Mouse (Mus musculus) C2C12 (cell line): ENCODE measurements at regions not wholly inside any gene's neighbourhood (a gene's known extent, or its start where the extent isn't known, plus 50 kb on each side); places are given as distances from the start of the nearest gene placed in this dataset.

ENCODE experiments used
- H3K27me3 ChIP-seq: one replicate; pipeline ENCODE4 v1.6.1; 2011; ENCODE audit not compliant: control insufficient read depth, insufficient read depth, insufficient read length
- H3K36me3 ChIP-seq: one replicate; pipeline ENCODE4 v1.6.1; 2011; ENCODE audit not compliant: control insufficient read depth, insufficient read depth
- H3K4me3 ChIP-seq: one replicate; pipeline ENCODE4 v1.5.1; 2011; ENCODE audit warnings: mild to moderate bottlenecking, control low read depth; ENCODE audit not compliant: poor library complexity, insufficient read depth, severe bottlenecking
- H3K79me2 ChIP-seq: one replicate; pipeline ENCODE4 v1.6.1; 2011; ENCODE audit not compliant: control insufficient read depth, insufficient read depth
- H3K79me3 ChIP-seq: one replicate; pipeline ENCODE4 v1.6.1; 2011; ENCODE audit warnings: low read depth, control low read depth
- H3ac ChIP-seq: one replicate; pipeline ENCODE3; 2011; ENCODE audit warnings: low read depth; ENCODE audit not compliant: control insufficient read depth, insufficient read length
- CEBPB ChIP-seq: IDR thresholded peaks from one replicate; pipeline ENCODE4 v1.6.1; 2011; ENCODE audit warnings: low read depth, mild to moderate bottlenecking, control low read depth, moderate library complexity
- CTCF ChIP-seq: IDR thresholded peaks from one replicate; pipeline ENCODE4 v1.5.1; 2011; ENCODE audit not compliant: control insufficient read depth, insufficient read depth, insufficient read length
- FOSL1 ChIP-seq: IDR thresholded peaks from one replicate; pipeline ENCODE4 v1.8.0; 2011; ENCODE audit warnings: mild to moderate bottlenecking, low read length; ENCODE audit not compliant: poor library complexity, insufficient read depth, severe bottlenecking
- MAX ChIP-seq: IDR thresholded peaks from one replicate; pipeline ENCODE4 v1.6.1; 2011; ENCODE audit warnings: mild to moderate bottlenecking, control low read depth
- MYOD1 ChIP-seq: IDR thresholded peaks from one replicate; pipeline ENCODE4 v1.6.1; 2011; ENCODE audit warnings: low read depth; ENCODE audit not compliant: control insufficient read depth, insufficient read length
- MYOG ChIP-seq: IDR thresholded peaks from one replicate; pipeline ENCODE4 v1.6.1; 2011; ENCODE audit not compliant: control insufficient read depth, insufficient read length; ENCODE audit errors: extremely low read depth
- USF1 ChIP-seq: IDR thresholded peaks from one replicate; pipeline ENCODE4 v1.6.1; 2011; ENCODE audit warnings: low read depth, mild to moderate bottlenecking, control low read depth, moderate library complexity

DNA sequence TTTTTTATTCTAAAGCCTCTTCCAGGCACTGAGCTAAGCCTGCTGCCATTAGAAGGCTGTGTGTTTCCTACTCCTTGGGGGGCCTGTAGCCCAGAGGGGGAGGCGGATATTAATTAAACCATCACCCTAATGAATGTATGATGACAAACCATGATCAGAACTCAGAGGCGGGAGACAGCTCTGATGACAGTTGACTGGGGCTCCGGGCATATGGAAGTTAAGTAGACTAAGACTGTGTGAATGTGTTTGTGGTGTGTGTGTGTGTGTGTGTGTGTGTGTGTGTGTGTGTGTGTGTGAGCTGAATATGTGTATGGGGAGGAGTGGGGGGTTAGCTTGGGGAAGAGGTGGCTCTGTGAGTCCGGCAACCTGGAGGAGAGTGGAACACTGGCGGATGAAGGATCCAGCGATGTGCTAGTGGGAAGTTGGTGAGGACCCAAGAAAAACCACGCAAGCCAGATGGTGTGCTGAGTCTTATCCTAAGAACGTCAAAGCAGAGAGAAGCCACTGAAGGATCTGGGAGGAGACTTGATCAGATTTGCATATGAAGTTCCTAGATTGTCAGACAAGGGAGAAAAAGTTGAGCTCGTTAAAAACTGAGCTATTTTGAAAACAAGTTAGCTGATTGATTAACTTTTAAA is 256.7 kb downstream of the Lmx1a start:
- Histone ChIP-seq H3K27me3 (no peaks in the 10 kb centered on the region), H3ac (no peak overlapping the region), H3K36me3 (no peaks in the 10 kb centered on the region), H3K4me3 (no peak overlapping the region), H3K79me2 (no peaks in the 10 kb centered on the region), H3K79me3 (no peaks in the 10 kb centered on the region)
- TF ChIP-seq FOSL1: no peak
- TF ChIP-seq MYOD1: no peak
- no peak for TF ChIP-seq USF1
- TF ChIP-seq CEBPB: no peak
- no peak for TF ChIP-seq CTCF
- no peak for TF ChIP-seq MYOG
- no peak for TF ChIP-seq MAX

DNA sequence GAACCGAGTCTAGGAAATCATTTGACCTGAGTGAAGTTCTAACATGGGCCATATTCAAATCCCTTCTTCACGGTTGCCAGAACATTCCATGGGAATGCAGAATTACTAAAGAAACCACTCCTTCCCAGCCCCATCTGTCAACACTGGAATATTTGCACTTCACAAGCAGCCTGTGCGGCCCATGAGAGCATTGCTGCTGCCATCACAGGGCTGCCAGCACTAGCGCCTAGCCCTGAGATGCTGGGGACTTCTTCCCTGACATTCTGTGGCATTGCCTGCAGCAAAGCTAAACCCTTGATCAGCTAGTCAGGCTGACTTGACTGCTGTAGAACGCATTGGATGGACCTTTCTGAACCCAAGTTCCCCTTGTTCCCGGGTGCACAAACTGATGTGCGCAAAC is 258.8 kb downstream of the Lmx1a start:
- no peaks in the 10 kb centered on the region for H3K27me3 ChIP-seq
- H3K79me2 ChIP-seq: no peaks in the 10 kb centered on the region
- no peaks in the 10 kb centered on the region for H3K36me3 ChIP-seq
- no peak overlapping the region for H3K4me3 ChIP-seq
- no peak for TF ChIP-seq FOSL1
- no peak for TF ChIP-seq CEBPB
- no peak for TF ChIP-seq MAX
- TF ChIP-seq USF1: no peak
- no peak for TF ChIP-seq MYOG
- TF ChIP-seq MYOD1: no peak
- TF ChIP-seq CTCF: no peak
- no peak overlapping the region for H3ac ChIP-seq
- H3K79me3 ChIP-seq: no peaks in the 10 kb centered on the region

DNA sequence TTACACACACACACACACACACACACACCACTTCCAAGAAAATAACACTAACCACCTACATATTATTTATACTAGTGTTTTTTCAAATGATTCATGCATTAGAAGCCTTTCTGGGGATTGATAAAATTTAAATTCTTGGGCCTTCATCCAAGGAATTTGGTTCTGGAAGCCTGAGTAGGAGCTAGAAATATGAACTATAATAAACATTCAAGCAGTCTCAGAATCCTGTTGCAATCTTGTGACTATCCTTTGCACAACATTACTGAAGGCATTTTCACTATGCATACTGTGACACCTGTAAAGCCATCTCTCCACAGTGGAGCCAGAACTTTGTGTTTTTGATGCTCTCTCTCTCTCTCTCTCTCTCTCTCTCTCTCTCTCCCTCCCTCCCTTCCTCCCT is 262.7 kb downstream of the Lmx1a start:
- Histone ChIP-seq H3K36me3 (no peaks in the 10 kb centered on the region), H3K79me3 (no peaks in the 10 kb centered on the region), H3K4me3 (no peak overlapping the region), H3ac (no peak overlapping the region), H3K79me2 (no peaks in the 10 kb centered on the region), H3K27me3 (no peaks in the 10 kb centered on the region)
- TF ChIP-seq CTCF: no peak

DNA sequence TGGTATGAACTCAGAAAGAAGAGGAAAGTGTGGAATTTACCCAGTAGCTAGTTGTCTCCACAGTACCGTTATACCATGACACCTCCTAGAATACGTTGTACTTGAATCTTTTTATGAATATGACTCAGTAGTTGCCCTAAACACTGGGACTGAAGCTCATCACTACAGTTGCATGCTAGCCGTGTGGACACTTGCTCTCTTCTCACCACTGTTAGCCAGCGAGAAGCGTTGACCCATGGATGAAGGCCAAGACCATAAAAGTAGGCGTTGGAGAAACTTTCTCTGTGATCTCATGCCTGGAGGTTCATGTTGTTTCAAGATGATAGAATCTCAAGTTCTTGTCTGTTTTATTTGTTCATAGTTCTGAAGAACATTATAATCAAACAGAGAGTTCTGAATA is 269.5 kb downstream of the Lmx1a start:
- no peaks in the 10 kb centered on the region for H3K79me3 ChIP-seq
- TF ChIP-seq CTCF (no peak), CEBPB (no peak), MAX (no peak), FOSL1 (no peak), USF1 (no peak), MYOD1 (no peak), MYOG (no peak)
- H3K4me3 ChIP-seq: no peak overlapping the region
- no peaks in the 10 kb centered on the region for H3K36me3 ChIP-seq
- no peaks in the 10 kb centered on the region for H3K79me2 ChIP-seq
- H3K27me3 ChIP-seq: no peaks in the 10 kb centered on the region
- H3ac ChIP-seq: no peak overlapping the region

DNA sequence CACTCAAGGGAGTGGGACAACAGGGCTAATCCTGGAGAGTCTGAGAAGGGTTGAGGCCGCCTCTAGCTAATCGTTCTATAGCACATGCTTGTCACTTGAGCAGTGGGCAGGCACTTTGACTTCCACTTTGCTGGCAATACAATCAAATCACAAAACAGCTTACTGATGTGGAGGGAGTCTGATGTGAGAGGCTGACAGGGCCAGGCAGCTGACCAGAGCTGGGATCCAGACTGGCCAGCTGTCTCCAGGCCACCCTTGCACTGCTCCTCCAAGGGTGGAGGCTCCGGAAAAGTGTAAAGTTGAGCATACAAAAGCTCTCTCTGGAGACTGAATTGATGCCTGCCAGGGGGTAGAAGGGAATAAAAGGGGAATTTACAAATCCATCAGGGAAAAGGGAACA is 280.5 kb downstream of the Lmx1a start:
- H3K79me2 ChIP-seq: no peaks in the 10 kb centered on the region
- no peak overlapping the region for H3K4me3 ChIP-seq

DNA sequence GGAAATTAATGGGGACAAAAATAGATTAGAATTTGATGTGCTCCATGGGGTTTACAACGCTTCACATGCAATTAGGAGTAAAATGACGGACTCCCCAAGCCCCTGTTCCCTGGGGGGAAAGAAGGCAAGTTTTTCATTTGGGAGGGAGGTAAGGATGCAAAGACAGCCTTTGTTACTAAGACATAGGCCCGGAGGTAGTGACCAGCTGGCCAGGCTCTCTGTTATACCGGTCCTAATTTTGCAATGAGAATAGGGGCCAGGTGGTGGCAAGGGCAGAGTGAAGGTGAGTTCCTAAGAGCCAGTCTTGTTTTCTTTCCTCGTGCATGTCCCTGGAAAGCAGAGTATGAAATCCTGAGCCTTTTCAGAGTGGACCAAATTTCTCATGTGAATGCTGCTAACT is 280.9 kb downstream of the Lmx1a start:
- H3K4me3 ChIP-seq: no peak overlapping the region
- TF ChIP-seq CTCF (no peak), USF1 (no peak), FOSL1 (no peak)
- H3K27me3 ChIP-seq: no peaks in the 10 kb centered on the region
- H3K79me2 ChIP-seq: no peaks in the 10 kb centered on the region
- H3K36me3 ChIP-seq: no peaks in the 10 kb centered on the region
- H3ac ChIP-seq: no peak overlapping the region
- no peaks in the 10 kb centered on the region for H3K79me3 ChIP-seq

More for the DNA sequence above, 280.5 kb downstream of the Lmx1a start:
- Histone ChIP-seq H3K36me3 (no peaks in the 10 kb centered on the region), H3ac (no peak overlapping the region), H3K79me3 (no peaks in the 10 kb centered on the region), H3K27me3 (no peaks in the 10 kb centered on the region)
- TF ChIP-seq MYOD1 (no peak), MYOG (no peak), MAX (no peak), FOSL1 (no peak), CTCF (no peak), USF1 (no peak), CEBPB (no peak)
